Mouse (Mus musculus): ENCODE results near the gene Ablim2.

DNA sequence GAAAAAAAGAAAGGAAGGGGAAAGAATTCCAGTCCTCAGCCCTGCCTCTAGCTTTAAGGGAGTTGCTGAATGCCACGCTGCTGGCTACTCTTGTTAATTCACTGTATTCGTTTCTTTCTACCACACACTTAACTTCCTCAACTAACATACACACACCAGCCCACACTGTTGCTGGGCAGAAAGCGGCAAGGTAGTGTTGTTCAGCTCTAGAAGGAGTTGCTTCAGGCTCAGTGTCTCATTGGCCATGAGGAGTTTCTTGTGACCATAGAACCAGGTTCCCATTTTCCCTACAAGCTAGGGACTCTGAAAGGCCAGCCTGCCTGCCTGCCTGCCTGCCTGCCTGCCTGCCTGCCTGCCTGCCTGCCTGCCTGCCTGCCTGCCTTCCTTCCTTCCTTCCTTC is 141.3 kb downstream of the Ablim2 start:
- no peak for TF ChIP-seq POLR2A (IDR thresholded peaks at IDR 0.05; ENCODE audit: borderline replicate concordance, control insufficient read depth, low read depth, low read length)
- TF ChIP-seq CTCF (IDR thresholded peaks at IDR 0.05; ENCODE audit: control insufficient read depth, insufficient read depth, low read length), result no peak

Measured in bone marrow, adult 2 months (tissue).